Mouse (Mus musculus): ENCODE results near the gene Ergic1. TPM values are rescaled to one million over a fixed set of nuclear protein-coding genes. Genes with fewer than 3 reads are reported as not detected.
A peak's percentile ranks its signal among the peaks of the same experiment; 100 is the strongest.

Ergic1 gene
- polyA plus RNA-seq, 1 experiment from 2014 or later: 121 TPM

DNA sequence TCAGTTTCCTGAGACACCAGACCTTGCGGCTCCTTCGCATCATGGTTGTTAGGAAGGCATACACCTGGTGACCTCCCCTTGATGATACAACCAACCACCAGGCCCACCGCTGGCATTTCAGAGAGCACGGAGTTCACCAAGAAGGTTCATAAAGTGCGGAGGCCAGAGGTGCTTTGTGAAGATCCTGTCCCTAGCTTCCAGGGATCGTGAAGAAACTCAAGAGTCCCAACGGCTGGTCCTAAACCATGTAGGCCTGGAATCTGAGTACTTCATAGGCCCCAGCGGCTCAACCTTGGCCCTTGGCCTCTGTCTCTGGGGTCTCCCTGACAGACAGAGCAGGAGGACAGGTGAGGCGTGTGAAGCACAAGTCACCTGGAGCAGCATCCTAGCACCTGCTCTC lies 34.0 kb upstream of the Ergic1 start:
- Histone ChIP-seq H3K4me3 (no peak overlapping the region), H3K4me1 (peaks cover 26% of the 10 kb centered on the region), H3K27ac (no peak overlapping the region), H3K4me2 (no peak overlapping the region), H3K9me3 (no peaks in the 10 kb centered on the region), H3K36me3 (no peaks in the 10 kb centered on the region), H3K9ac (no peak overlapping the region), H3K27me3 (no peaks in the 10 kb centered on the region)
- 92% methylated on average over 9 of the region's 9 CpGs for WGBS
- ATAC-seq (ENCODE audit: insufficient number of reproducible peaks, insufficient read depth, low FRiP score, low TSS enrichment, low read depth): no peak

DNA sequence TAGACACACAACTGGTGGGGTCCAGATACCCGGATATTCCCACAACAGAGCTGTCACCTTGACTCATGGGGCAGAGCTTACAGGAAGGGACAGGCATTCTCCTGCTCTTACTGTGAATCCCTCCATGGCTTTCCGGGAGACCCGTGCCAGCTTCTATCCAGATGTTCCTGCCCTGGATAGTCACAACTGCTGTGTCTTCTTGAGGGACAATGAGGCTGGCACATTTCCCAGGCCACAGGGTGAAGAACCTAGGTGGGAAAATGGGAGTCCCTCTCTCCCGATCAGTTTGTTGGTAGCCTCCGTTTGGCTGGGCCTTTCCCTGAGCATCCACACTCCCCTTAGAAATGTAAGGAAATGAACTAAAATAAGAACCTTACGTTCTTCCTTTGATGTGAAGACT lies 32.5 kb upstream of the Ergic1 start:
- no peak overlapping the region for H3K9ac ChIP-seq
- WGBS: 62% methylated on average over 6 of the region's 6 CpGs
- ATAC-seq (ENCODE audit: insufficient number of reproducible peaks, insufficient read depth, low FRiP score, low TSS enrichment, low read depth): no peak
- H3K9me3 ChIP-seq: no peaks in the 10 kb centered on the region
- no peak overlapping the region for H3K4me3 ChIP-seq
- H3K27ac ChIP-seq: no peak overlapping the region
- H3K36me3 ChIP-seq: no peaks in the 10 kb centered on the region
- H3K4me1 ChIP-seq: peaks cover 26% of the 10 kb centered on the region
- H3K4me2 ChIP-seq: no peak overlapping the region
- H3K27me3 ChIP-seq: no peaks in the 10 kb centered on the region

GRCm38 (mm10) chr17:26529791-26530241 lies 31.5 kb upstream of the Ergic1 start:
- no peak overlapping the region for H3K4me2 ChIP-seq
- ATAC-seq (ENCODE audit: insufficient number of reproducible peaks, insufficient read depth, low FRiP score, low TSS enrichment, low read depth): no peak
- no peak overlapping the region for H3K9ac ChIP-seq
- WGBS: 63% methylated on average over 5 of the region's 5 CpGs
- H3K4me1 ChIP-seq: peaks cover 32% of the 10 kb centered on the region
- H3K27ac ChIP-seq: peak overlapping the region; percentile 34; the same call in 1 of the 2 replicates
- no peaks in the 10 kb centered on the region for H3K27me3 ChIP-seq
- H3K9me3 ChIP-seq: no peaks in the 10 kb centered on the region
- no peak overlapping the region for H3K4me3 ChIP-seq
- H3K36me3 ChIP-seq: no peaks in the 10 kb centered on the region

GRCm38 (mm10) chr17:26530590-26531081 lies 30.7 kb upstream of the Ergic1 start:
- Histone ChIP-seq H3K9ac (no peak overlapping the region), H3K27me3 (no peaks in the 10 kb centered on the region), H3K36me3 (no peaks in the 10 kb centered on the region), H3K4me2 (no peak overlapping the region), H3K27ac (peak overlapping the region; percentile 34), H3K4me1 (peaks cover 32% of the 10 kb centered on the region), H3K9me3 (no peaks in the 10 kb centered on the region), H3K4me3 (no peak overlapping the region)
- 17% methylated on average over 3 of the region's 3 CpGs for WGBS
- no peak for ATAC-seq (ENCODE audit: insufficient number of reproducible peaks, insufficient read depth, low FRiP score, low TSS enrichment, low read depth)

DNA sequence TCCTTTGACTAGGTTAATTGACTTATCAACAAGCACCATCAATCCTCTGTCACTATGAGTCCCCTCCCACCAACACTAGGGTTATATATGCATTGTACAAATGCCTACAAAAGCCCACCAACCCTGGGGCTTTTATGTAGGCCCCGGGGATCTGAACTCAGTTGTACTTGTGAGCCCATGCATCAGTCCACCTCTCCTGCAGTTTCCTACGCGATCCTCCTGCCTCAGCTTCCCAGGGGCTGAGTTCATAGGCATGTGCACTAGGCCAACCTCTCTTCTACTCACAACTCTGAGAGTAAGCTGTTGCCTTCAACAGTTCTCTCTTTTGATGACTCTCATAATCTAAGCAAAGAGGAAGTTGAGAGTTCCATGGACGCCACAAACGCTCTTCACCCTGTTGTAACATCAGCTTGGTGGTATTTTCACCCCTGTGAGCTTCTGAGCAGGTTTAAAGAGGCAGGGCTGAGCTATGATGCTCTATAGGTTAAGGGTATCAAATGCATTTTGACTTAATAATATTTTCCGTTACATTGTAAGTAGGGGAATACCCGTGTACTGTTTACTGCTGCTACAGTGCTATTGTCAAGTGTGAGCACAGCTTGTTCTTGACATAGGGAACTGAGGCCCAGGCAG lies 29.8 kb upstream of the Ergic1 start:
- Histone ChIP-seq H3K27me3 (no peaks in the 10 kb centered on the region; the same call in 1 of the 2 replicates), H3K9ac (no peak overlapping the region), H3K4me1 (peaks cover 32% of the 10 kb centered on the region), H3K36me3 (no peaks in the 10 kb centered on the region), H3K4me3 (no peak overlapping the region), H3K9me3 (no peaks in the 10 kb centered on the region), H3K4me2 (no peak overlapping the region), H3K27ac (no peak overlapping the region)
- WGBS: 89% methylated on average over 7 of the region's 7 CpGs
- ATAC-seq (ENCODE audit: insufficient number of reproducible peaks, insufficient read depth, low FRiP score, low TSS enrichment, low read depth): no peak

- 67% methylated on average over 4 of the region's 4 CpGs for WGBS
Measured at GRCm38 (mm10) chr17:26532476-26533045, 28.7 kb upstream of the Ergic1 start.

DNA sequence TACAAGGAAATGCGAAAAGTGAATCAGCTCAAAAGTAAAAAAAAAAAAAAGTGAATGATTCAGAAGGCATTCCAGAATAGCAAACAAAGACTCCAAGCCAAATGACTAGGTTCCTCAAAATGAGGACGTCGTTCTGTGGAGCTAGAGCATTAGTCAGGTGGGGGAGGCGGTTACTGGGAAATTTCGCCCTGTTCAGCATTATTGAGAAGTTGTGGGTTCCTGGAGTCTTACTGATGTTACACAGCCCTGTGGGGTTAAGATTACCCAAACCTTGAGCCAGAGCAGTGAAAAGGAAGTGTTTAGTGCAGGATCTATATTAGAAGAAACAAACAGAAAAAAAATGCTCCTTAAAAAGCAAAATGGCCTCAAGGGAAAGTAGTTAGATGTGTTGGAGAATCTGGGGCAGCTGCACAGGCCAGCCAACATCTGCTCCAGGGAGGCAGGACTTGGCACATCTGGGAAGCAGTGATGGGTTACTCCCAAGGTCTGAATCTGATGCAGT lies 27.4 kb upstream of the Ergic1 start:
- Histone ChIP-seq H3K4me2 (no peak overlapping the region), H3K27ac (no peak overlapping the region), H3K4me1 (peaks cover 29% of the 10 kb centered on the region), H3K9ac (no peak overlapping the region), H3K36me3 (no peaks in the 10 kb centered on the region), H3K27me3 (no peaks in the 10 kb centered on the region; the same call in 1 of the 2 replicates), H3K9me3 (no peaks in the 10 kb centered on the region), H3K4me3 (no peak overlapping the region)
- 67% methylated on average over 5 of the region's 5 CpGs for WGBS
- no peak for ATAC-seq (ENCODE audit: insufficient number of reproducible peaks, insufficient read depth, low FRiP score, low TSS enrichment, low read depth)

More at GRCm38 (mm10) chr17:26532476-26533045, 28.7 kb upstream of the Ergic1 start:
- H3K9ac ChIP-seq: no peak overlapping the region
- no peak overlapping the region for H3K4me2 ChIP-seq
- H3K4me1 ChIP-seq: peaks cover 32% of the 10 kb centered on the region
- ATAC-seq (ENCODE audit: insufficient number of reproducible peaks, insufficient read depth, low FRiP score, low TSS enrichment, low read depth): no peak
- no peak overlapping the region for H3K4me3 ChIP-seq
- no peak overlapping the region for H3K27ac ChIP-seq
- no peaks in the 10 kb centered on the region for H3K9me3 ChIP-seq
- H3K36me3 ChIP-seq: no peaks in the 10 kb centered on the region
- H3K27me3 ChIP-seq: no peaks in the 10 kb centered on the region; the same call in 1 of the 2 replicates

- no peaks in the 10 kb centered on the region for H3K36me3 ChIP-seq
- no peak for ATAC-seq (ENCODE audit: insufficient number of reproducible peaks, insufficient read depth, low FRiP score, low TSS enrichment, low read depth)
- H3K27ac ChIP-seq: no peak overlapping the region
- WGBS: 85% methylated on average over 5 of the region's 5 CpGs
- no peak overlapping the region for H3K9ac ChIP-seq
- peaks cover 22% of the 10 kb centered on the region for H3K4me1 ChIP-seq
- H3K4me3 ChIP-seq: no peak overlapping the region
- no peaks in the 10 kb centered on the region; the same call in 1 of the 2 replicates for H3K27me3 ChIP-seq
- no peaks in the 10 kb centered on the region for H3K9me3 ChIP-seq
- H3K4me2 ChIP-seq: no peak overlapping the region
Measured at GRCm38 (mm10) chr17:26534695-26535094, 26.6 kb upstream of the Ergic1 start.

DNA sequence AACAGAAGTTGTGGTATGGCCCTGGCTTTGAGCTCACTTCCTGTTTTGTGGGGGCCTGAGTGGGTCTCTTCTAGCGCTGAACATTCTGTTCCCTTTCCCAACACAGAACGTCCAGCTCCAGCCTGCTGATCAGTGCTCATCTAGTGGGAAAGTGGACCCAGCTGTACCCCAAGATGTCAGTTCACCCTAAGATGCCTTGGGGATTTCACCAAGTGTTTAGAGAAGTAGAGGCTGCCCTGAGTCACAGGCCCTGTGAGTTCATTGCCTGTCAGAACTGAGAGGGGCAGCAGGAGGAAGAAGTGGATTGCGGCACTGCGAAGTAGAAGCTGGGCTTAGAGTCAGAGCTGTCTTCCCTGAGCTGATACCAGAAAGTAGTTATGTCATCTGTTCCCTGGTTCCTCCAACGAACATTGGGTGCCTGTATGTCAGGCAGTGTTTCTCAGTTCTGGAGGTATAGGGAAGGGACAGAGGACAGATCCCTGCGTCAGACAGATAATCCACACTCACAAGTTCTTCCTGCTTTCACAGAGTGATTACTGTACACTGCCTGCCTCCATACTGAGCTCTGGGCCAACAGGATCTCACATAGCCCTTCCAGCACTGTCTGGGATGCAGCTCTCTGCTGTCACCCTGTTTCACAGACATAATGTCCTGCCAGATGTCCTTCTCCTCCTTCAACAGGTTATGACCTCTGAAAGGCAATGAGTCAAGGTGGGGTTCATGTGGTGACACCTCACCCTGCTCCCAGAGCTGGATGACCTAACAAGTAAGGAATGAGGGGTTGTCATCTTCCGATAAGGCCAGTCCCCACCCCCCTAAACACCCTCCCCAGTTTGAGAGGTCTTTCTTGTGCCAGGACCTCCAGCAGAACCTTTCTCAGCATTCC lies 25.8 kb upstream of the Ergic1 start:
- Histone ChIP-seq H3K4me2 (no peak overlapping the region), H3K9ac (no peak overlapping the region), H3K27ac (no peak overlapping the region), H3K4me1 (peaks cover 14% of the 10 kb centered on the region), H3K36me3 (no peaks in the 10 kb centered on the region), H3K27me3 (no peaks in the 10 kb centered on the region; the same call in 1 of the 2 replicates), H3K9me3 (no peaks in the 10 kb centered on the region), H3K4me3 (no peak overlapping the region)
- no peak for ATAC-seq (ENCODE audit: insufficient number of reproducible peaks, insufficient read depth, low FRiP score, low TSS enrichment, low read depth)
- 74% methylated on average over 7 of the region's 7 CpGs for WGBS

DNA sequence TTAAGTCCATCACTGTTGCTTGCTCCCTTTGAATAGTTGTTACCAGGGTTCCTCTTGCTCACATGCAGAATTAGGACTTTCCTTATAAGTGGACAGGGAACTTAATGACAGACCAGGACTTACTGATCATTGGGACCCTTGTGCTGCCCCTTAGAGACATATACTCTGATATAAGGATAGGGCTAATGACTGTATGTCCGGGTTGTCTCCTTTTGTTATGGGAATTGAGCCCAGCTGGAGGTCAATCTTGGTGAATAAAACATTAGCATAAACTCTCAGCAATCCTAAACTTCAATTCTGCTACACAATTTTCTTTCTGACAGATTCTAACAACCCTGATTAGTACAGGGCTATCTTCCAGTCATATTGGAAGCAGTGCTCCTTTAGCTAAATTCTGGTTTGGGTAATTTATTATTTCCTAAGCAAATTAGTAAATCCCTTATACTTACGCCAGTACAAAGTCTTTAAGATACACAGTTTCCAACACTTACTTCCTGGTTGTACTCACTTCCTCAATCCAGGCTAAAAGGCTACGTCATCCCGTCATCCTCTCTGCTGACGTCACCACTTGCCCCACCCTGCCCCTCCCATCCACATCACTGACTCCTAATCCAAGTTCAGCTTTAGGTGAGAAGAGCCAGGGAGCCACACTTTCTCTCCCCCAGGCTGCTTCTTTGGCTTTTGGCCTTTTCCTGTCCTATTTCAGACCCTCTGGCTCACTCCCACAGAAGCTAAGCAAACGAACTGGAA lies 23.4 kb upstream of the Ergic1 start:
- no peaks in the 10 kb centered on the region; the same call in 1 of the 2 replicates for H3K27me3 ChIP-seq
- H3K9me3 ChIP-seq: no peaks in the 10 kb centered on the region
- no peaks in the 10 kb centered on the region for H3K36me3 ChIP-seq
- no peak overlapping the region for H3K27ac ChIP-seq
- H3K4me3 ChIP-seq: no peak overlapping the region
- no peak overlapping the region for H3K9ac ChIP-seq
- 0 out of 2 replicates have a peak, but pooled peaks cover 6% of the 10 kb centered on the region for H3K4me1 ChIP-seq
- no peak for ATAC-seq (ENCODE audit: insufficient number of reproducible peaks, insufficient read depth, low FRiP score, low TSS enrichment, low read depth)
- no peak overlapping the region for H3K4me2 ChIP-seq
- WGBS: 33% methylated on average over 6 of the region's 6 CpGs

DNA sequence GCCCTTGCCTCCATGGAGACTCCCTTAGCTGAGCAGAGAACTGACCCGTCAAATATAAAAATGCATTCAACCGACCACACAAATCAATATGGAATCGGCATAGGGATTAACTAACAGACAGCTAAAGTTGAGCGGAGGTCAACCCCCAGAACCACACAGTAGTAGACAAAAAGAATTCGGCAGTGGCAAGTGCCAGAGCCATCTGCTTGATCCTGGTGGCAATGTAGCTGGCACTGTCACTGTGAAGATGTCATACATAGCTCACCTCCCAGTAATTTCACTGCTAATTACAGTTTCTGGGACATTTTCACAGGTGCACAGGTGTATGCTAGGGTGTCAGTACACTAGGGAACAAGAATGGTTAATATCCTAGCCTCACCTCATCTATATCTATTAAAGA lies 21.2 kb upstream of the Ergic1 start:
- Histone ChIP-seq H3K27me3 (no peaks in the 10 kb centered on the region; the same call in 1 of the 2 replicates), H3K4me2 (no peak overlapping the region), H3K4me3 (no peak overlapping the region), H3K9me3 (no peaks in the 10 kb centered on the region), H3K9ac (no peak overlapping the region), H3K27ac (no peak overlapping the region), H3K4me1 (no peaks in the 10 kb centered on the region), H3K36me3 (no peaks in the 10 kb centered on the region)
- ATAC-seq (ENCODE audit: insufficient number of reproducible peaks, insufficient read depth, low FRiP score, low TSS enrichment, low read depth): no peak
- WGBS: 81% methylated on average over 5 of the region's 5 CpGs
